Mouse (Mus musculus): ENCODE data around the gene Stab1. TPM values are rescaled to one million over a fixed set of nuclear protein-coding genes. Genes with fewer than 3 reads are reported as not detected.

Stab1 gene
- 13.3 and 15.1 TPM in 2 replicates for polyA plus RNA-seq (2015; fragmentation: Nextera tagmentation; extraction: Ambion mirVana)

DNA sequence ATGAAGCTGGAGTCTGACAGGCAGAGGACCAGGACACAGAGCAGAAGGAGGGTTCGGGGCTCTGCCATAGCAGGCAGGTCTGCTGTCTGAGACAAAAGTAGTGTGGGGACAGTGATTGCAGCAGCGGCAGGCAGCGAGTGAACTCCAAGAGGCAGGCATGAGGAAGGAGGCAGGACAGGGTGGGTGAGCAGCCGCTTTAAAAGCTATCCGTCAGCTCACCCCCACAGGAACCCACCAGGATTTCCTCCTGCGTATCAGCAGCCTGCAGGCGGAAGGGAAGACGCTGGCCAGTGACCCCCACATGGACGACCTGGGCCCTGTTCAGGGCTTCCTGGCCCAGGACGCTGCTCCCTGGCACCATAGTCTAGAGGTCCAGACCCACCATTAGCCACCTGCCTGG is at the start of gene Stab1:
Gene Stab1 (minus strand): TSS at position 217 of the 400 bp plus-strand sequence.

GRCm38 (mm10) chr14:31217666-31218065 is 49.2 kb upstream of the Stab1 start, which contains the start of gene Sema3g:
Gene Sema3g, plus strand, starts transcription at chr14:31217860.

GRCm38 (mm10) chr14:31216846-31217245 is 48.4 kb upstream of the Stab1 start, which contains the start of gene Nisch:
Gene Nisch, minus strand, starts transcription at chr14:31216946.

GRCm38 (mm10) chr14:31208084-31208483 is 39.6 kb upstream of the Stab1 start, which contains the start of gene Tnnc1:
Gene Tnnc1, plus strand, starts transcription at chr14:31208312.

DNA sequence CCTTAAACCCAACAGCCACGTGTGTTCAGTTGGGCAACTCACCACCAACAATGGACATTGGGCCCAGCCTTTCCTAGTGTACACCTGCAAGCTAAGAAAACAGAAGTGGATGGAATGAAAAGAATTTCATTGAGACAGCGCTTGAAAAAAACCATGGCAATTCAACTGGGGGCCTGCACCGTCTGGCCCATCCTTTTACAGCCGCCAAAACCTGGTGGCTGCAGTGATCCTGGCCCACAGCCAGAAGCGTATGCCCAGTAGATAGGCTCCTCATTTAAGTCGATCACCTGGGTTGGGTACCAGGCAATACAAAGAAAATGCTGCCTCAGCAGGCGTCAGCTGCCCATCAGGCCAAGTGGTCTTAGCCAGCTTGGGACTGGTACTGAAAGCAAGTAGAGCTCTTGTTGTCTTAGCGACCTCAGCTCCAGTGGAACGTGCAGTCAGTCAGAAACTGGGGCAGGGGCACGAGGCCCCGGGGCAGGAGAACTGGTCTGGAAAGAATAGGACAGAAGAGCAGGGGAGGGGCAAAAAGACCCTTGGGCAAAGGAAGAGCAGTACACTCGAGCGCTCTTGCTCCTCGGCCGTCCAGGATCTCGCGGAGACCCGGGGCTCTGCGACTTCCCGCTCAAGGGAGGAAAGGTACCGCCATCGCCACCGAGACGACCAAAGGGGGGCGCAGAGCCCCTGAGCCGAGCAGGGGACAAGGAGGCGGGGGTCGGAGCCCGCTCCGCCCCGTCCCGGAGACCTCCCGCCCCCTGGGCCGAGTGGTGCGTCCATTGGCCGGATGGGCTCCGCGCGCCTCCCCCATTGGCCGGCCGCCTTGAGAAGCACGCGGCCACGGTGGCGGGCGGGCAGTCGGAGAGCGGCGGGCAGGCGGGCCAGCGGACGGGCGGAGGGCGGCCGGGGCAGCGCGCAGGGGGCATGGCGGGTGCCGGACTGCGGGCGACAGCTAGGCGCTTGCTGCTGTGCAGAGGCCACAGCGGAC is 37.9 kb downstream of the Stab1 start, which contains the start of gene Nt5dc2:
Gene Nt5dc2 (plus strand): TSS at position 818 of the 985 bp plus-strand sequence.

DNA sequence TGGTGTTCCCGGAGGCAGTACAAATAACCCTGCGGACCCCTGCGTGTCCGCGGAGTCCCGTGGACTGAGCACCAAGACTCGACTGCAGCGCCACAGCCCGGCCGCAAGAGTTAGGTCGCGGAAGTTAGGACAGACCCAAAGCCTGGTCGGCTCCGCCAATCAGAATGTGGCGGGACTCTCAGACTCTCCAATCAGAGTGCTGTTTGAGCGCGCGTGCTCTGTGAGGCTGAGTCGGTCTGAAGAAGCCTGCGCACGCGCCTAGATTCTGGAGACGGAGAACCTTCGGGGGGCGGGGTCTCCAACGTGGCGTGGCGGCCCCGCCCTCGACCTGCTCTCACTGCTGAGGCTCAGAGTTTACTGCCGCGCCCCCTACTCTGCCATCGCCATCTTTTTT is 39.6 kb downstream of the Stab1 start, which contains the start of gene Smim4:
Gene Smim4 (minus strand): TSS at position 131 of the 394 bp plus-strand sequence.

Other genes with a start within 250 kb of the Stab1 start
- 10.3 and 10.8 TPM in 2 replicates for gene Itih3, start 244.9 kb downstream of the Stab1 start, polyA plus RNA-seq (2015; fragmentation: Nextera tagmentation; extraction: Ambion mirVana)
- not detected in 2 replicates for gene Itih1, start 225.4 kb downstream of the Stab1 start, polyA plus RNA-seq (2015; fragmentation: Nextera tagmentation; extraction: Ambion mirVana)
- gene Nek4, start 217.3 kb downstream of the Stab1 start, polyA plus RNA-seq (2015; fragmentation: Nextera tagmentation; extraction: Ambion mirVana) = 11.5 and 13.1 TPM in 2 replicates
- gene Glt8d1, start 167.2 kb downstream of the Stab1 start, polyA plus RNA-seq (2015; fragmentation: Nextera tagmentation; extraction: Ambion mirVana) = 46.2 and 49.6 TPM in 2 replicates
- 435 and 488 TPM in 2 replicates for gene Spcs1, start 167.0 kb downstream of the Stab1 start, polyA plus RNA-seq (2015; fragmentation: Nextera tagmentation; extraction: Ambion mirVana)
- 72.5 and 77.0 TPM in 2 replicates for gene Pbrm1, start 149.5 kb downstream of the Stab1 start, polyA plus RNA-seq (2015; fragmentation: Nextera tagmentation; extraction: Ambion mirVana)
- 46.8 and 51.4 TPM in 2 replicates for gene Gnl3, start 149.5 kb downstream of the Stab1 start, polyA plus RNA-seq (2015; fragmentation: Nextera tagmentation; extraction: Ambion mirVana)
- 63.0 and 75.6 TPM in 2 replicates for gene Smim4, start 39.7 kb downstream of the Stab1 start, polyA plus RNA-seq (2015; fragmentation: Nextera tagmentation; extraction: Ambion mirVana)
- gene Nt5dc2, start 37.6 kb downstream of the Stab1 start, polyA plus RNA-seq (2015; fragmentation: Nextera tagmentation; extraction: Ambion mirVana) = 128 and 139 TPM in 2 replicates
- 4.8 and 5.0 TPM in 2 replicates for gene Tnnc1, start 39.7 kb upstream of the Stab1 start, polyA plus RNA-seq (2015; fragmentation: Nextera tagmentation; extraction: Ambion mirVana)
- gene Nisch, start 48.3 kb upstream of the Stab1 start, polyA plus RNA-seq (2015; fragmentation: Nextera tagmentation; extraction: Ambion mirVana) = 204 and 249 TPM in 2 replicates
- gene Sema3g, start 49.2 kb upstream of the Stab1 start, polyA plus RNA-seq (2015; fragmentation: Nextera tagmentation; extraction: Ambion mirVana) = 0.39 and 0.48 TPM in 2 replicates
- gene Phf7, start 82.7 kb upstream of the Stab1 start, polyA plus RNA-seq (2015; fragmentation: Nextera tagmentation; extraction: Ambion mirVana) = 8.2 and 10.3 TPM in 2 replicates
- gene Bap1, start 82.8 kb upstream of the Stab1 start, polyA plus RNA-seq (2015; fragmentation: Nextera tagmentation; extraction: Ambion mirVana) = 74.3 and 86.2 TPM in 2 replicates
- gene Dnah1, start 155.3 kb upstream of the Stab1 start, polyA plus RNA-seq (2015; fragmentation: Nextera tagmentation; extraction: Ambion mirVana) = 1.4 and 1.8 TPM in 2 replicates
- 46.2 and 48.0 TPM in 2 replicates for gene Capn7, start 168.0 kb upstream of the Stab1 start, polyA plus RNA-seq (2015; fragmentation: Nextera tagmentation; extraction: Ambion mirVana)